Mouse (Mus musculus): Measurements from ENCODE around the gene Psmd3.

GRCm38 (mm10) chr11:98717904-98718303 lies 35.5 kb downstream of the Psmd3 start:
- TF ChIP-seq CTCF (IDR thresholded peaks at IDR 0.05; ENCODE audit: control insufficient read depth, insufficient read depth, low read length): peak; percentile 70
- TF ChIP-seq POLR2A (IDR thresholded peaks at IDR 0.05; ENCODE audit: borderline replicate concordance, control insufficient read depth, low read depth, low read length): no peak

All from bone marrow, adult 2 months (tissue).